Mouse (Mus musculus): Measurements from ENCODE around the gene Ltbp4. TPM values are rescaled to one million over a fixed set of nuclear protein-coding genes. Genes with fewer than 3 reads are reported as not detected.

Ltbp4 gene
- polyA plus RNA-seq, 1 experiment, result 77.5 TPM

GRCm38 (mm10) chr7:27282225-27282624 is 55.3 kb downstream of the Ltbp4 start:
- TF ChIP-seq CTCF (IDR thresholded peaks at IDR 0.05; ENCODE audit: borderline replicate concordance, control insufficient read depth, extremely low read depth, insufficient read depth, low read length, poor library complexity) (no peak), POLR2A (IDR thresholded peaks at IDR 0.05; ENCODE audit: control insufficient read depth, extremely low read depth, insufficient read depth, low read length, poor library complexity) (no peak)
- DNase-seq, result no peak
- Histone ChIP-seq H3K27me3 (ENCODE audit: control insufficient read depth, insufficient read depth, low read length) (peaks cover 3% of the 10 kb centered on the region; the same call in 1 of the 2 replicates), H3K4me3 (ENCODE audit: control insufficient read depth, insufficient read depth, low read length) (no peak overlapping the region), H3K27ac (ENCODE audit: control insufficient read depth, insufficient read depth, low read length) (no peak overlapping the region), H3K36me3 (ENCODE audit: control insufficient read depth, insufficient read depth, low read length) (no peaks in the 10 kb centered on the region), H3K4me1 (replicated peaks; ENCODE audit: control insufficient read depth, insufficient read depth, low read length) (no peaks in the 10 kb centered on the region)
- 91% methylated on average over 4 of the region's 4 CpGs for WGBS

DNA sequence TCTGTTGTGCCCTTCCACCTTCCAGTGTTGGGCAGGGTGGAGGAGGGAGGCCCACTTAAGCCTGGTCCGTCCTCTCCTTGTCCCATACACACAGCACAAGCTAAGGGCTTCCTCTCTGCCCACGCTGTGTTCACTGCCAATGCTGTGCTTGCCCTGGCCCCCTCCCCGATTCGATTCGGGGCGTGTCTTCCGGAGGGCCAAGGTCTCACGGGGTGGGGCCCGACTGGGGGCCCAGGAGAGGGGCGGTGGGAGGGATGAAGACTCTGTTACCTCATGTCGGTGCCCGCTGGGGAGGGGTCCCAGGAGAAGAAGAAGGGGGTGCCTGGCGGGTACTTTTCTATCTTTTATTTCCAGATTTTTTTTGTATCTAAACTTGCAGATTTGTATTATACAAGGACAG is 55.8 kb downstream of the Ltbp4 start:
- TF ChIP-seq POLR2A (IDR thresholded peaks at IDR 0.05; ENCODE audit: control insufficient read depth, extremely low read depth, insufficient read depth, low read length, poor library complexity) (no peak), CTCF (IDR thresholded peaks at IDR 0.05; ENCODE audit: borderline replicate concordance, control insufficient read depth, extremely low read depth, insufficient read depth, low read length, poor library complexity) (no peak)
- no peak for DNase-seq
- H3K27ac ChIP-seq (ENCODE audit: control insufficient read depth, insufficient read depth, low read length), result no peak overlapping the region
- H3K36me3 ChIP-seq (ENCODE audit: control insufficient read depth, insufficient read depth, low read length), result no peaks in the 10 kb centered on the region
- no peak overlapping the region for H3K4me3 ChIP-seq (ENCODE audit: control insufficient read depth, insufficient read depth, low read length)
- H3K4me1 ChIP-seq (replicated peaks; ENCODE audit: control insufficient read depth, insufficient read depth, low read length), result no peaks in the 10 kb centered on the region
- 84% methylated on average over 13 of the region's 13 CpGs for WGBS
- peaks cover 3% of the 10 kb centered on the region; the same call in 1 of the 2 replicates for H3K27me3 ChIP-seq (ENCODE audit: control insufficient read depth, insufficient read depth, low read length)

- H3K27ac ChIP-seq (ENCODE audit: control insufficient read depth, insufficient read depth, low read length), result no peak overlapping the region
- WGBS, result 97% methylated on average over 3 of the region's 3 CpGs
- peaks cover 2% of the 10 kb centered on the region; the same call in 1 of the 2 replicates for H3K4me1 ChIP-seq (replicated peaks; ENCODE audit: control insufficient read depth, insufficient read depth, low read length)
- no peak overlapping the region for H3K4me3 ChIP-seq (ENCODE audit: control insufficient read depth, insufficient read depth, low read length)
- H3K27me3 ChIP-seq (ENCODE audit: control insufficient read depth, insufficient read depth, low read length), result no peaks in the 10 kb centered on the region
- TF ChIP-seq POLR2A (IDR thresholded peaks at IDR 0.05; ENCODE audit: control insufficient read depth, extremely low read depth, insufficient read depth, low read length, poor library complexity), result no peak
- DNase-seq, result no peak
- H3K36me3 ChIP-seq (ENCODE audit: control insufficient read depth, insufficient read depth, low read length), result no peaks in the 10 kb centered on the region
Measured at GRCm38 (mm10) chr7:27277191-27277590, 60.3 kb downstream of the Ltbp4 start.

- no peak for DNase-seq
- Histone ChIP-seq H3K36me3 (ENCODE audit: control insufficient read depth, insufficient read depth, low read length) (no peaks in the 10 kb centered on the region), H3K4me1 (replicated peaks; ENCODE audit: control insufficient read depth, insufficient read depth, low read length) (peaks cover 2% of the 10 kb centered on the region; the same call in 1 of the 2 replicates), H3K27me3 (ENCODE audit: control insufficient read depth, insufficient read depth, low read length) (no peaks in the 10 kb centered on the region), H3K27ac (ENCODE audit: control insufficient read depth, insufficient read depth, low read length) (no peak overlapping the region), H3K4me3 (ENCODE audit: control insufficient read depth, insufficient read depth, low read length) (no peak overlapping the region)
- 56% methylated on average over 7 of the region's 7 CpGs for WGBS
- TF ChIP-seq POLR2A (IDR thresholded peaks at IDR 0.05; ENCODE audit: control insufficient read depth, extremely low read depth, insufficient read depth, low read length, poor library complexity), result no peak
- TF ChIP-seq CTCF (IDR thresholded peaks at IDR 0.05; ENCODE audit: borderline replicate concordance, control insufficient read depth, extremely low read depth, insufficient read depth, low read length, poor library complexity), result no peak
Measured at GRCm38 (mm10) chr7:27276021-27276420, 61.5 kb downstream of the Ltbp4 start.

DNA sequence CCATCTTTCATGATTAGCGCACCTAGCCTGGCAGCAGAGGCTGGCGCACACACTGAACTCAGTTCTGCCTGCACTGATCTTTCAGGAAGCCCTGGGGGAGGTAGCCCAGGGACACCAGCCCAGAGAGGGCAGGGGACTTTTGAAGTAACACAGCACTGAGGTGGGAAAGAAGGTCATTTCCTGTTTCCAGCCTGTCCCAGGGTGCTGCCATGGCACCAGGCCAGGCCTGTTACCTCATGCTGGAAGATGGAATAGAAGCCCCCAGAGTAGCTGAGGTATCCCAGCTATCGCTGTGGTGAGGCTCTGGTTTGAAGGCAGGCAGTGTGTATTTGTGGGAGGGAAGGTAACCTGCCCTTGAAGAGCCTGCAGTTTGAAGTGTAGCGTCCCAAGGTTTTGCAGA is 62.6 kb downstream of the Ltbp4 start:
- Histone ChIP-seq H3K27ac (ENCODE audit: control insufficient read depth, insufficient read depth, low read length) (no peak overlapping the region), H3K4me1 (replicated peaks; ENCODE audit: control insufficient read depth, insufficient read depth, low read length) (peaks cover 2% of the 10 kb centered on the region; the same call in 1 of the 2 replicates), H3K4me3 (ENCODE audit: control insufficient read depth, insufficient read depth, low read length) (no peak overlapping the region), H3K36me3 (ENCODE audit: control insufficient read depth, insufficient read depth, low read length) (no peaks in the 10 kb centered on the region), H3K27me3 (ENCODE audit: control insufficient read depth, insufficient read depth, low read length) (no peaks in the 10 kb centered on the region)
- no peak for DNase-seq
- 93% methylated on average over 4 of the region's 4 CpGs for WGBS
- TF ChIP-seq POLR2A (IDR thresholded peaks at IDR 0.05; ENCODE audit: control insufficient read depth, extremely low read depth, insufficient read depth, low read length, poor library complexity) (no peak), CTCF (IDR thresholded peaks at IDR 0.05; ENCODE audit: borderline replicate concordance, control insufficient read depth, extremely low read depth, insufficient read depth, low read length, poor library complexity) (no peak)

- no peak for TF ChIP-seq POLR2A (IDR thresholded peaks at IDR 0.05; ENCODE audit: control insufficient read depth, extremely low read depth, insufficient read depth, low read length, poor library complexity)
- TF ChIP-seq CTCF (IDR thresholded peaks at IDR 0.05; ENCODE audit: borderline replicate concordance, control insufficient read depth, extremely low read depth, insufficient read depth, low read length, poor library complexity), result no peak
- 89% methylated on average over 32 of the region's 32 CpGs for WGBS
- Histone ChIP-seq H3K4me1 (replicated peaks; ENCODE audit: control insufficient read depth, insufficient read depth, low read length) (peaks cover 2% of the 10 kb centered on the region; the same call in 1 of the 2 replicates), H3K36me3 (ENCODE audit: control insufficient read depth, insufficient read depth, low read length) (no peaks in the 10 kb centered on the region), H3K27ac (ENCODE audit: control insufficient read depth, insufficient read depth, low read length) (no peak overlapping the region), H3K4me3 (ENCODE audit: control insufficient read depth, insufficient read depth, low read length) (peak overlapping the region; percentile 32; the same call in 1 of the 2 replicates), H3K27me3 (ENCODE audit: control insufficient read depth, insufficient read depth, low read length) (no peaks in the 10 kb centered on the region)
- DNase-seq, result peak; percentile 21
Measured at GRCm38 (mm10) chr7:27273739-27274351, 63.6 kb downstream of the Ltbp4 start.

DNA sequence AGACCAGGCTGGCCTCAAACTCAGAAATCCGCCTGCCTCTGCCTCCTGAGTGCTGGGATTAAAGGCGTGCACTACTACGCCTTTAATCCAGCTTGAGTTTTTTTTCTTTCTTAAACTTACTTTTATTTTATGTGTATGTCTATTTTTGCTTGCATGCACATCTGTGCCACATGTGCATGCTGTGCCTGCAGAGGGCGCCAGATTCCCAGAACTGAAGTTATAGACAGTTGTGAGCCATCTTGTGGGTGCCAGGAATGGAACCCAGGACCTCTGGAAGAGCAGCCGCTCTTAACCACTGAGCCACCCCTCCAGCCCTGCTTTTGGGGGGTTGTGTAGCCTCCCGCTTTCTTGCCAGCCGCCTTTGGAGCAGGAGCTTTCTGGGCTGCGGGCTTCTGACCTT is 66.1 kb downstream of the Ltbp4 start:
- Histone ChIP-seq H3K4me1 (replicated peaks; ENCODE audit: control insufficient read depth, insufficient read depth, low read length) (peaks cover 2% of the 10 kb centered on the region; the same call in 1 of the 2 replicates), H3K27ac (ENCODE audit: control insufficient read depth, insufficient read depth, low read length) (no peak overlapping the region), H3K27me3 (ENCODE audit: control insufficient read depth, insufficient read depth, low read length) (no peaks in the 10 kb centered on the region), H3K4me3 (ENCODE audit: control insufficient read depth, insufficient read depth, low read length) (no peak overlapping the region), H3K36me3 (ENCODE audit: control insufficient read depth, insufficient read depth, low read length) (no peaks in the 10 kb centered on the region)
- no peak for TF ChIP-seq POLR2A (IDR thresholded peaks at IDR 0.05; ENCODE audit: control insufficient read depth, extremely low read depth, insufficient read depth, low read length, poor library complexity)
- TF ChIP-seq CTCF (IDR thresholded peaks at IDR 0.05; ENCODE audit: borderline replicate concordance, control insufficient read depth, extremely low read depth, insufficient read depth, low read length, poor library complexity), result no peak
- 93% methylated on average over 8 of the region's 8 CpGs for whole genome bisulfite sequencing
- DNase-seq, result no peak

All from thymus, adult 2 months (tissue).